Mouse (Mus musculus) bone marrow macrophage, adult 2 months (primary cell): ENCODE data around the gene Taf15. TPM values are rescaled to one million over a fixed set of nuclear protein-coding genes. Genes with fewer than 3 reads are reported as not detected.

ENCODE experiments used
- H3K27ac ChIP-seq: 2 replicates; pipeline ENCODE4 v1.5.1; 2012; ENCODE audit warnings: low read depth, low read length; ENCODE audit not compliant: insufficient read depth
- H3K4me1 ChIP-seq: 2 replicates; pipeline ENCODE4 v1.6.1; 2012; ENCODE audit warnings: low read length; ENCODE audit not compliant: control insufficient read depth, insufficient read depth
- H3K4me3 ChIP-seq: 2 replicates; pipeline ENCODE4 v1.5.1; 2012; ENCODE audit warnings: mild to moderate bottlenecking, low read length, moderate library complexity; ENCODE audit not compliant: insufficient read depth
- CTCF ChIP-seq: IDR thresholded peaks from 2 replicates; pipeline ENCODE4 v1.5.1; 2012; ENCODE audit warnings: low read depth, mild to moderate bottlenecking, low read length, moderate library complexity
- POLR2A ChIP-seq: IDR thresholded peaks from 2 replicates; pipeline ENCODE4 v1.6.1; 2012; ENCODE audit warnings: mild to moderate bottlenecking, low read depth, low read length, borderline replicate concordance
- polyA plus RNA-seq: library from polyadenylated mRNA; stranded (reverse); fragments of >200 nt; gene quantifications from 2 replicates; pipeline ENCODE4 v1.2.4, GENCODE M21; 2012; ENCODE audit not compliant: missing spikeins, insufficient read depth, insufficient read length

Taf15 gene
- polyA plus RNA-seq, 1 experiment, result 81.6 TPM

GRCm38 (mm10) chr11:83455608-83456007 lies 17.3 kb upstream of the Taf15 start:
- Histone ChIP-seq H3K4me1 (peaks cover 13% of the 10 kb centered on the region), H3K4me3 (no peak overlapping the region), H3K27ac (no peak overlapping the region)
- TF ChIP-seq CTCF (no peak), POLR2A (no peak)

GRCm38 (mm10) chr11:83457257-83457656 lies 15.6 kb upstream of the Taf15 start:
- TF ChIP-seq POLR2A, result no peak
- TF ChIP-seq CTCF, result no peak
- H3K4me1 ChIP-seq, result peaks cover 14% of the 10 kb centered on the region

GRCm38 (mm10) chr11:83457912-83458601 lies 14.8 kb upstream of the Taf15 start:
- Histone ChIP-seq H3K4me1 (peaks cover 15% of the 10 kb centered on the region), H3K27ac (no peak overlapping the region), H3K4me3 (no peak overlapping the region)
- TF ChIP-seq POLR2A (no peak), CTCF (no peak)

More at GRCm38 (mm10) chr11:83457257-83457656, 15.6 kb upstream of the Taf15 start:
- Histone ChIP-seq H3K27ac (no peak overlapping the region), H3K4me3 (no peak overlapping the region)

GRCm38 (mm10) chr11:83461462-83462027 lies 11.3 kb upstream of the Taf15 start:
- Histone ChIP-seq H3K4me1 (peaks cover 17% of the 10 kb centered on the region), H3K4me3 (no peak overlapping the region), H3K27ac (no peak overlapping the region)
- no peak for TF ChIP-seq POLR2A
- no peak for TF ChIP-seq CTCF

- TF ChIP-seq CTCF, result no peak
- TF ChIP-seq POLR2A, result no peak
- Histone ChIP-seq H3K4me1 (peaks cover 17% of the 10 kb centered on the region), H3K4me3 (peak within 1 kb of the TSS; percentile 74), H3K27ac (no peak within 1 kb of the TSS)
Observed at GRCm38 (mm10) chr11:83462711-83463244, 10.1 kb upstream of the Taf15 start, which contains the start of gene Mmp28. Mmp28 (minus strand) TSS chr11:83463071.

GRCm38 (mm10) chr11:83465976-83466375 lies 6.9 kb upstream of the Taf15 start:
- H3K27ac ChIP-seq, result no peak overlapping the region
- H3K4me3 ChIP-seq, result no peak overlapping the region
- no peak for TF ChIP-seq POLR2A
- no peak for TF ChIP-seq CTCF
- H3K4me1 ChIP-seq, result peaks cover 8% of the 10 kb centered on the region; the same call in 1 of the 2 replicates

GRCm38 (mm10) chr11:83467120-83467652 lies 5.7 kb upstream of the Taf15 start:
- peaks cover 13% of the 10 kb centered on the region for H3K4me1 ChIP-seq
- no peak overlapping the region for H3K4me3 ChIP-seq
- no peak overlapping the region for H3K27ac ChIP-seq
- TF ChIP-seq CTCF, result no peak
- no peak for TF ChIP-seq POLR2A

- no peak for TF ChIP-seq CTCF
- TF ChIP-seq POLR2A, result no peak
- H3K4me3 ChIP-seq, result no peak overlapping the region
- H3K4me1 ChIP-seq, result peaks cover 8% of the 10 kb centered on the region
- no peak overlapping the region for H3K27ac ChIP-seq
Observed at GRCm38 (mm10) chr11:83468765-83469164, 4.1 kb upstream of the Taf15 start.

GRCm38 (mm10) chr11:83471766-83472165 lies 1.1 kb upstream of the Taf15 start:
- H3K4me1 ChIP-seq, result peaks cover 11% of the 10 kb centered on the region
- H3K4me3 ChIP-seq, result no peak overlapping the region
- H3K27ac ChIP-seq, result no peak overlapping the region
- TF ChIP-seq POLR2A (no peak), CTCF (no peak)

GRCm38 (mm10) chr11:83473235-83474016 lies 540 bp downstream of the Taf15 start:
- peak overlapping the region; percentile 64 for H3K27ac ChIP-seq
- peaks cover 11% of the 10 kb centered on the region for H3K4me1 ChIP-seq
- peak overlapping the region; percentile 85 for H3K4me3 ChIP-seq
- TF ChIP-seq CTCF, result no peak
- TF ChIP-seq POLR2A, result no peak
